Mouse (Mus musculus) bone marrow macrophage, adult 2 months (primary cell): ENCODE measurements around the gene Mon1b.

ENCODE experiments used
- CTCF ChIP-seq: IDR thresholded peaks from 2 replicates; pipeline ENCODE4 v1.5.1; 2012; ENCODE audit warnings: low read depth, mild to moderate bottlenecking, low read length, moderate library complexity
- POLR2A ChIP-seq: IDR thresholded peaks from 2 replicates; pipeline ENCODE4 v1.6.1; 2012; ENCODE audit warnings: mild to moderate bottlenecking, low read depth, low read length, borderline replicate concordance

GRCm38 (mm10) chr8:113665036-113665435 lies 29.6 kb downstream of the Mon1b start:
- TF ChIP-seq CTCF (no peak), POLR2A (no peak)
